Mouse (Mus musculus) neural tube, embryonic 15.5 days (tissue): ENCODE measurements around the gene Igsf9b. TPM values are rescaled to one million over a fixed set of nuclear protein-coding genes. Genes with fewer than 3 reads are reported as not detected.

Experiments
- polyA plus RNA-seq: library from polyadenylated mRNA; unstranded; fragments of >200 nt; fragmentation: Nextera tagmentation; extraction: Ambion mirVana; gene quantifications from 2 replicates; pipeline ENCODE4 v1.2.1, GENCODE M21; 2015

The Igsf9b gene
- polyA plus RNA-seq, 1 experiment from 2014 or later, result 23.2 TPM

Other genes with a start within 250 kb of the Igsf9b start
- 42.3 and 45.0 TPM in 2 replicates for gene Jam3, start 143.8 kb upstream of the Igsf9b start, polyA plus RNA-seq
- not detected in 2 replicates for gene Spata19, start 97.6 kb downstream of the Igsf9b start, polyA plus RNA-seq